Mouse (Mus musculus) spleen, adult 2 months (tissue): ENCODE results near the gene Sult2a4.
"Not testable (repeated sequence)": the region's sequence is repeated elsewhere in the genome, so short reads cannot be mapped to it uniquely, and the experiment has no call there.

Experiments used
- CTCF ChIP-seq: fragments of 200-500 bp; IDR thresholded peaks from 2 replicates; pipeline ENCODE4 v1.5.1; 2011; ENCODE audit warnings: mild to moderate bottlenecking, inconsistent platforms; ENCODE audit not compliant: insufficient read depth, insufficient read length, insufficient replicate concordance; ENCODE audit errors: extremely low read depth
- POLR2A ChIP-seq: fragments of 200-500 bp; IDR thresholded peaks from 2 replicates; pipeline ENCODE4 v1.6.1; 2011; ENCODE audit warnings: low read depth, low read length, inconsistent platforms

DNA sequence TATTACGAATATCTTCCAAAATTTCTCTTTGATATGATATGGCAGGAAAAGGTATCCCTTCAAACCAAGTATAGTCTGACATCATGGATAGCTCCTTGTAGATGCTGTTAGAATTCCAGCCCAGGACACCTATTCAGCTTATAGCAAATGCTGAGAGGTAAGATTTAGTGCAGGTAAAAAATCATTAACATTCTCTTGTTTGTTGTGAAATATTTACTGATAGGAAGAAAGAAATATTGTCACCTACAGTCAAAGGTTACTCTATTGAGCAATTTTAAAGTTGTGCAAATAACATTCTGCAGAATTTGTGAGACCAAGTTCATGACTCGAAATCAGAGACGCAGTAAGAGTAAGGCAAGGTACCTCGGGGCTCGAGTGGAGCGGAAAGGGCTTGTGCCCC is at the start of gene Sult2a4:
- TF ChIP-seq CTCF, POLR2A: not testable (repeated sequence)
